In genomic region chr5:45638806-45639714, GRCm38 (mm10) we compare ENCODE assay signal across 7 mouse cellular contexts. TPM values are rescaled to one million over a fixed set of nuclear protein-coding genes. Genes with fewer than 3 reads are reported as not detected.
DNase-seq lines count a peak whose midpoint lies in the region; ATAC-seq and TF ChIP-seq lines count a peak whose summit lies in the region.

Gene Fam184b, minus strand, starts transcription at chr5:45639614.

- peaks cover 3% of the 10 kb centered on the region; the same call in 1 of the 2 replicates for H3K27me3 ChIP-seq in intestine, postnatal 0 days (replicated peaks; ENCODE audit: control insufficient read depth, insufficient read depth, low read length)
- H3K27me3 ChIP-seq in megakaryocyte, embryonic 14.5 days (replicated peaks) = peaks cover 33% of the 10 kb centered on the region

- peak; percentile 74 for DNase-seq in cerebellum, adult 8-10 months
- peak; percentile 84 to 86 for DNase-seq in left cerebral cortex, postnatal 14 days (ENCODE audit: low spot score in 2 of 2)
- DNase-seq in right cerebral cortex, adult 2 months (ENCODE audit: low spot score in 2 of 2) = peak; percentile 84

- no peak within 1 kb of the TSS for H3K27ac ChIP-seq in intestine, postnatal 0 days (ENCODE audit: low read depth, low read length)

- intact Hi-C loops in left cerebral cortex, postnatal 14 days (cut with DNase I) = no loop called here

- H3K4me2 ChIP-seq in intestine, postnatal 0 days (replicated peaks; ENCODE audit: low read depth) = peak within 1 kb of the TSS; percentile 90

- under 1% methylated on average over 48 of the region's 48 CpGs for WGBS in intestine, postnatal 0 days

- peak; percentile 49 for ATAC-seq in activated CD4-positive, CD25-positive, alpha-beta regulatory T cell, adult 4 months
- ATAC-seq in frontal cortex, adult (ENCODE audit: low TSS enrichment) = peak; percentile 94
- ATAC-seq in intestine, postnatal 0 days = peak; percentile 84

- H3K9ac ChIP-seq in intestine, postnatal 0 days (ENCODE audit: low read depth, low read length) = 0 out of 2 replicates have a peak within 1 kb of the TSS, but pooled peaks have one; percentile 34

- peak; percentile 30; the same call in 1 of the 2 replicates for TF ChIP-seq CTCF in intestine, postnatal 0 days (IDR thresholded peaks at IDR 0.05; ENCODE audit: low read depth)

- no peaks in the 10 kb centered on the region for H3K9me3 ChIP-seq in intestine, postnatal 0 days (ENCODE audit: control insufficient read depth)
- H3K9me3 ChIP-seq in megakaryocyte, embryonic 14.5 days = no peaks in the 10 kb centered on the region

- H3K4me1 ChIP-seq in intestine, postnatal 0 days (replicated peaks; ENCODE audit: control insufficient read depth, insufficient read depth, low read length) = peaks cover 9% of the 10 kb centered on the region
- H3K4me1 ChIP-seq in megakaryocyte, embryonic 14.5 days = peaks cover 15% of the 10 kb centered on the region

- H3K36me3 ChIP-seq in intestine, postnatal 0 days (ENCODE audit: control insufficient read depth, insufficient read depth) = no peaks in the 10 kb centered on the region
- no peaks in the 10 kb centered on the region for H3K36me3 ChIP-seq in megakaryocyte, embryonic 14.5 days (replicated peaks; ENCODE audit: low read length)

- peak within 1 kb of the TSS; percentile 46 for H3K4me3 ChIP-seq in intestine, postnatal 0 days (ENCODE audit: low read depth, low read length)
- peak within 1 kb of the TSS; percentile 94 for H3K4me3 ChIP-seq in megakaryocyte, embryonic 14.5 days (replicated peaks)

RNA-seq across cellular contexts. Expression of gene Fam184b, which starts in this region (rescaled TPM):
- polyA plus RNA-seq in activated CD4-positive, CD25-positive, alpha-beta regulatory T cell, adult 4 months (2017; shearing (Covaris generic)) = under 1 TPM in 1 of 2 experiments, not detected in 1; 0.25 TPM
- 1.4 and 1.5 TPM in 2 replicates for polyA plus RNA-seq in intestine, postnatal 0 days (2015; fragmentation: Nextera tagmentation; extraction: Ambion mirVana)
- 10 to 100 TPM; 13.0 to 14.3 TPM for total RNA-seq in left cerebral cortex, postnatal 14 days (2021)
- 0.12 TPM in 1 of 2 replicates, not detected in the other for polyA plus RNA-seq in megakaryocyte, embryonic 14.5 days (2012; ENCODE audit: insufficient read depth, low replicate concordance)

Comparison
In these comparisons a context has a peak if more than half of its experiments do, and no peak if none do; other contexts are left out.
1. Peak in ATAC-seq in activated CD4-positive, CD25-positive, alpha-beta regulatory T cell, adult 4 months; RNA of the gene not detected or under 1 TPM.